Mouse (Mus musculus): ENCODE data around the gene Tmem165. TPM values are rescaled to one million over a fixed set of nuclear protein-coding genes. Genes with fewer than 3 reads are reported as not detected.

Tmem165 gene
- total RNA-seq, 1 experiment from 2014 or later = 43.2 TPM

- ATAC-seq (replicated peaks; ENCODE audit: low read depth, poor library complexity, severe bottlenecking) = no peak
Measured at GRCm38 (mm10) chr5:76231171-76231855, 47.6 kb downstream of the Tmem165 start.

- ATAC-seq (replicated peaks; ENCODE audit: low read depth, poor library complexity, severe bottlenecking) = no peak
Measured at GRCm38 (mm10) chr5:76243274-76243673, 59.6 kb downstream of the Tmem165 start.

GRCm38 (mm10) chr5:76243929-76244328, 60.2 kb downstream of the Tmem165 start:
- ATAC-seq (replicated peaks; ENCODE audit: low read depth, poor library complexity, severe bottlenecking) = no peak

- no peak for ATAC-seq (replicated peaks; ENCODE audit: low read depth, poor library complexity, severe bottlenecking)
Measured at GRCm38 (mm10) chr5:76244430-76244829, 60.8 kb downstream of the Tmem165 start.

- no peak for ATAC-seq (replicated peaks; ENCODE audit: low read depth, poor library complexity, severe bottlenecking)
Measured at GRCm38 (mm10) chr5:76245419-76245818, 61.7 kb downstream of the Tmem165 start.

- ATAC-seq (replicated peaks; ENCODE audit: low read depth, poor library complexity, severe bottlenecking) = no peak
Measured at GRCm38 (mm10) chr5:76246539-76246938, 62.9 kb downstream of the Tmem165 start.

- no peak for ATAC-seq (replicated peaks; ENCODE audit: low read depth, poor library complexity, severe bottlenecking)
Measured at GRCm38 (mm10) chr5:76250948-76251347, 67.3 kb downstream of the Tmem165 start.

Other genes starting within 250 kb of the Tmem165 start
- 0.39 and 0.46 TPM in 2 replicates for gene Kdr, start 205.4 kb upstream of the Tmem165 start, total RNA-seq (2017)
- 12.3 and 12.7 TPM in 2 replicates for gene Srd5a3, start 43.6 kb upstream of the Tmem165 start, total RNA-seq (2017)
- 11.0 and 13.9 TPM in 2 replicates for gene Clock, start 120.9 kb downstream of the Tmem165 start, total RNA-seq (2017)
- gene Pdcl2, start 147.3 kb downstream of the Tmem165 start, total RNA-seq (2017) = not detected in 2 replicates
- not detected in 2 replicates for gene Nmu, start 179.9 kb downstream of the Tmem165 start, total RNA-seq (2017)